Mouse (Mus musculus) naive thymus-derived CD4-positive, alpha-beta T cell, adult 2 months (primary cell): ENCODE data around the gene 6430548M08Rik.
A peak's percentile ranks its signal among the peaks of the same experiment; 100 is the strongest.

Source experiments
- DNase-seq: peaks from one replicate; pipeline ENCODE4 v3.0.0-alpha.2; 2011; ENCODE audit warnings: low read depth

The 6430548M08Rik gene

GRCm38 (mm10) chr8:120109149-120109548 lies 4.8 kb upstream of the 6430548M08Rik start:
- no peak for DNase-seq

DNA sequence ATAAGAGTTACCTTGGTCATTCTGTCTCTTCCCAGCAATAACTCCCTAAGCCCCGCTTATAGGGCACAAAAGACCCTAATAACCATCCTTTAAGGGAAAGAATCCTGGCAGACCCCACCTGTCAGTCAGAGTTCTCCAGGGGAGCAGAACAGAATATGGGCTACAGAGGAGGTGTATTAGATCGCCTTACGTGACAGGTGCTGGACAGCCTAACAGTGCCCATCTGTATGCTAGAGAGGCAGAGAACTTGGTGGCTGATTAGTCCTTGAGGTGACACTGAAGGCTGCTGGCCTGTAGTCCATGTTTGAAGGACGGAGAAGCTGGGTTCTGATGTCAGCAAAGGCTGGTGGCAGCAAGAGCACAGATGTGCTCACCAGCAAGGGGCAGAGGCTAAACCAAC lies 3.0 kb upstream of the 6430548M08Rik start:
- no peak for DNase-seq

DNA sequence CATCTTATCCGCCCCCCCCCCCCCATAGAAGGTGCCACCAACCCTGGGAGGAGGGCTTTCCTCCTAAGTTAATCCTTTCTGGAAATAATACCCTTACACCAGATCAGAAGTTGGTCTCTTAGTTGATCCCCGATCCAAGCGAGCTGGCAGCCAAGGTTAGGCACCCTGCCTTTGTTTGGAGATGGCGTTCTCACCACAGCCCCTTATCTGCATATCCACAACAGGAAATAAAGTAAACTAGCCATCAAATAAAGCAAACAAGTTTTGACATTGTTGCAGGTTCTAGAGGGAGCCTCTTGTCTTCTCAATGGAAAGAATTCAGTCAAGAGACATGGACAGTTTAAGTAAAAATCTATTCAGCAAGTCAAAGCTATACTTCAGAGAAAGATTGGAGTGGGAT lies 2.6 kb upstream of the 6430548M08Rik start:
- DNase-seq, result no peak

- peak; percentile 18 for DNase-seq
Measured at GRCm38 (mm10) chr8:120112535-120112934, 1.4 kb upstream of the 6430548M08Rik start.

DNA sequence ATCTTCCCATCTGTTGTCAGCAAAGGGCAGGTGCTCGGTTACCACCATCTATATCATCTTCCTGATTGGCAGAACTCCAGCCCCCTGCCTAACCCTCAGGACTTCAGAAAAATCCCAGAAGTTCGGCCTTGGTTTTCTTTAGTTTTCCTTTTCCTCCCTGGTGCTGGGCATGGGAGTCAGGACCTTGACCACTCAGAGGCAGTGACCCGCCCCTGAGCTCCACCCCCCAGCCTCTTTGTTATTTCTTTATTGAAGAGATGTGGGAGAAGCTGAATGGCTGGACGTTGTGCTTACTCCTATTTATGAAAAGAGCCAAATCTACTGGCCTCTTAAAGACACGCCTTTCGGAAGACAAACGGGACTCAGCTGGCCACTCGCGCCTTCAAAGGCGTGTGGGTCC lies 646 bp upstream of the 6430548M08Rik start:
- DNase-seq, result no peak

DNA sequence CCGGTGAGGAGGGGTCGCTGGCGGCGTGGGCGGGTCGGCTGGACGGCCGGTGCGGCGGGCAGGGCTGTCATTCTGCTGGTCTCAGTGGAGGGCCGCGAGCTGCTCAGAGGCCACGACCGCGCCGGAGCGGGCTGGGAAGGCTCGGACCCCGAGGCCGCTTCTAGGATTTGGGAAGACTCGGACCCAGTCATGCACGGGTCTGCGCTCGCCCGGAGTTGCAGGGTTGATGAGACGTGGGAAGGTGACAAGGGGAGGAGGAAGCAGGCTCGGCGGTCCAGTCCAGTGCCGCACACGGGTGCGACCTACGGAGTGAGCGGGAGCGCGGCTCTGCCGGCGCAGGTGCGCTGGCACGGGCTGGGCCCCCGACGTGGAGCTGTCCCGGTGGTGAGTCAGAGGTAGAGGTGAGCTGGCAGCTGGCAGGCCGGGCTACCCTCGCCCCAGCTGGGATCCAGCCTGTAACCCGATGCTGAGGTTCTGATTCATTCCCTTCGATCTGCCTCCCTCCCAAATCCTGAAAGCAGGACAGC lies 426 bp downstream of the 6430548M08Rik start:
- peak; percentile 55 for DNase-seq

DNA sequence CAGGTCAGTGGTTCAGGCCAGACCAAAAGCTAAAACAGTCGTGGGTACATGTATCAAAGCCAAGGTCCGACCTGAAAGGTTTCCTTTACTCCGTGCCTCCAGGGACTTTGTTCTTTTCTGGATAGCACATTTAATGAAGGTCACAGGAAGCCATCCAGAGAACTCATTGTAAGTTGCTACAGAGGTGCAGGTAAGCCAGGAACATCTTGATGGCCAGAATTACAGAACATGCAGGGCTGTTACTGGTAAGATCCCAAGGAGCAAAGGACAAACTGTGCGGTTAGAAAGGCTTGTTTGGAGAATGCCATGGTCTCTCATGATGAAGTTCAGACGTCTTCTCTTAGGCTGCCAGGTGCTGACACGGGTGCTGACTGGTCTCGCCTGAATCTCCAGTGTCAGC lies 2.6 kb downstream of the 6430548M08Rik start:
- DNase-seq, result no peak

DNA sequence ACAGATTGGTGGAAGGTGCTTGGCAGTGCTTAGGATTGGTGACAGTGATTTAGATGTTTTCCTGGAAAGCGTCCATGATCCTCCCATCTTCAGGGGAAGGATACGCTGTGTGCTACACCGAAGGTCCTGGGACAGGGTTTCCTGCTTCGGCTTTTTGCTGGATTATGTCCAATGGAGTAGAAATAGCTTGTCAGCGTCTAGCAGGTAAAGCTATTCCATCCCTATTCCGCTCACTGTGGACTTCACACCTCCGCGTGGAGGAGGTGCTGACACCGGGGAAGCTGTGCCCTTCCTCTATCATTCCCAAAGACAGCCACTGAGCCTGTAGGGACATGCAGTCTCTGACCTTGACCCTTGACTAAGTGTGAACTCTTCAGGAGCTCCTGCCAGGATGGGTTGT lies 4.2 kb downstream of the 6430548M08Rik start:
- DNase-seq, result no peak

DNA sequence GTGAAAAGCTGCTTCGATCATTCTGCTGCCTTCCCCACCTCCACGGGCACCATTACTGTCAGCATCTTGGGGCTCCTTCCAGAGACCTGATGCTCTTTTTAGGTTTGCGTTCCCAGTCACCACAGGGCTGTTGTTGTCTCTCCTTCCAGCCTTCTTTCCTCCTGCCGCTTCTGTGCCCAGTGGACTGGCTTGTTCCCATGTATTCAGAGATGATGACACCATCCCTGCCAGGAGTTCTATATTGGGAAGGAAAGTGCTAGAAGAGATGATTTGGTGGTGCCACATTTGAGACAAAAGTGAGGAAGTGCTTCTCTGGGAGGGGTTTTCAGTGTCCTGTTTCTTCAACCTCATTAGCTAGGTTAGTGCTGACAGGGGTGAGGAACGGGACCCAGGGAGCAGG lies 4.9 kb downstream of the 6430548M08Rik start:
- DNase-seq, result no peak

- DNase-seq, result no peak
Measured at GRCm38 (mm10) chr8:120119429-120119828, 5.5 kb downstream of the 6430548M08Rik start.

GRCm38 (mm10) chr8:120119931-120120330 lies 6.0 kb downstream of the 6430548M08Rik start:
- DNase-seq, result no peak

DNA sequence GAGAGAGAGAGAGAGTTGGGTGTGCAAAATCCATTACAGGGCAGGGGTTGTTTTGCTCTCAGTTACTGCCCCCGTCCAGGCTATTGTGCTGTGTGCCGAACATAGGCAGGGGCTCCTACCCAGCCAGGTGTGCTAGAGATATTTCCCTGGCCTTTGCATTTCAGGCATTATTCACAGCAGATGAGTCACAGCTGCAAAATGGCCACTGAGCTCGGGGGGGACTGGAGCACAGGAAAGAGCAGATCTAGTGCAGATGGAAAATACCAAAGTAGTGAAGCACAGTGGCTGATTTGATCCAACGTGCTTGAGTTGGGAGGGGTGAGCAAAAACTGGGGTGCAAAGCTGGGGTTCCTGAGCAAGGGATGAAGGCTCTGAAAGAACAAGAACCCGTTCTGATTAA lies 7.0 kb downstream of the 6430548M08Rik start:
- no peak for DNase-seq

GRCm38 (mm10) chr8:120124261-120124660 lies 10.3 kb downstream of the 6430548M08Rik start:
- DNase-seq, result no peak

DNA sequence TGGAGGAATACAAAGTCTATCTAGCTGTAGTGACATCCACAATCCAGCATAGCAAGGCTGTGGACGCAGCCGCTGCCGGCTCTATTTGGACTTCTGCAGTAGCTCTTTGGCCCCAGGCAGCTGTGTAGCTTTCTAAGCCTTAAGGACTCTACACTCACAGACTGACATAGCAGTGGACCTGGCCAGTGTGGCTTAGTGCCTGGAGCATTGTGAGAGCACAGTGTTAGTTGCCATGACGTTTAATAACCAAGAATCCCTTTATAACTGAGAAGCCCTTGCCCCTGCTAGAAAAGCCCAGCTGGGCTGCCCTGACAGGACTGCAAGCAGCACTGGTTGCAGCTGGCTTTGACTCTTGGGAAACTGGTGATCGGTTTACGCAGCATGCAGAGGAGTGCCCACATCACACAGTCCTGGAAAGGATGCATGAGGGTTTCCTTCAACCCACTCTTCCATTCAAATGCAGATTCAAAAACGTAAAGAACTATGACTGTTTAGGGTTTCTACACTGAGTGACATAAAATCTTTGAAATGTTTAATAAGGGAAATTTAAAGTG lies 11.0 kb downstream of the 6430548M08Rik start:
- no peak for DNase-seq

DNA sequence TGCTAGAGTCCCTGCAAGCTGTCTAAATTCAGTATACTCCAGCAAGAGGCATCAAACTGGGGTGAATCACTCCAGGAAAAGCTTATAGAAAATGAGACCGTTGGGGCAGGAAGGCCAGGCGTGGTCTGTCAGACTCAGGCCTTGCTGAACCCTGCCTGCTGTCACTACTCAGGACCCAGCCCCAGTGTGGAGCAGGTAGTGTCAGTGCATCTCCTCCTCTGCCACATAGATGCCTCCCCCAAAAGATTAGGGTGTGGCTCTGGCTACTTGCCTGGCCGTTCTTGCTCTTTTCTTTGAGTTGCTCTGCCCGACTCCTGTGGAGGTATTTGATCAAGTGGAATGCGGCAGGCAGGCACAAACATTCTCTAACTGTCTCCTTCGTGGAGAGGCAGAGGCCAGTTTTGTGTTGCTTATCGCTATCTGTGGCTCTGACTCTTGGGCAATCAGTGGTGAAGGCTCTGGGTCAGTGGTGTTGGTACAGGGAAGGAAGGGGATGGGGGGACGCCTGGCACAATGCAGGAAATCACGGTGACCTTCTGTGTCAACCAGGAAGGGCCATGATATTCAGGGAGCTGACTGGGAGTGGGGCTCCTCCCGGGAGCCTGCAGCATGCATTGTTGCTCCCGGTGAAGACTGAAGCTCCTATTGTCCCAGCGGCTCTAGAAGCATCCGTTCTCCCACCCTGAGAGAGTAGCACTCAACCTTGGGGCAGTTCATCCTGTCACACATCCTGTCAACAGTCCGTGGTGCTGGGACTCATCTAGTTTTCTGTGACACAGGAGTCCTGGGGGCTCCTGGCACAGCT lies 12.6 kb downstream of the 6430548M08Rik start:
- DNase-seq, result no peak

DNA sequence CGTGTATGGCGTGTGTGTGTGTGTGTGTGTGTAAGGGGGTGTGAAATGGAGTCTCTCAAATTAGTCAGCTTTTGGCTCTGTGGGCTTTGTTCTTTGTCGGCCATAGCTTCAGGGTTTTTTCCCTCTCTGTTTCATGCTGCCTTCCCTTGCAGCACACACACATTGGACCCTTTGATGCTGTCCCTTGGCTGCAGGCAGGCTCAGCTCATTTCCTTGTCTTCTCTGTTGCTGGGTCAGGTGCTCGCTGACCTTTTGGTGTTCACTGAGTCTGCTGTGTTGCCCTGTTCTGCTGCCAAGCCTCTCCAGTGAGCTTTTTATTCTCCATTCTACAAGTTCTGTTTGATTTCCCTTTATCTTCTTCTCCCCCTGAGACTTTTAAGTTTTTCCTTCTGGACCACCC lies 15.6 kb downstream of the 6430548M08Rik start:
- DNase-seq, result no peak

DNA sequence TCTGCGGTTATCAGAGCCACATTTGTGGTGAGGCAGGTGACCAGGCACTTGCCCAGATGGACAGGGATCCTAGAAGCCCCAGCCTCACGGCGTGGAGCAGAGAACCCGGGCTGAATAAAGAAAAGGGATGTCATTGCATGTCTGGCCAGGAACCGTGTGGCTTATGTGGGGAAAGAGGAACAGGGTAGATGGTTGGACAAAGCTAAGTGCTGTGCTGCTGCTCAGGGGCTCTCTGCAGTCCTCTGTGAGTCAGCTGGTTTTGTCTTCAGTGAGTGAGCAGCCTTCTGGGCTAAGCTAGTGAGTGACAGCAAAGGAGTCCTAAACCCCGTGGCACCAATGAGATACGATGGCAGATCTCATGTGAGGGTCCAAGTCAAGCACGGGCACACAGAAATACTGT lies 17.2 kb downstream of the 6430548M08Rik start:
- DNase-seq, result no peak

- no peak for DNase-seq
Measured at GRCm38 (mm10) chr8:120133169-120133568, 19.2 kb downstream of the 6430548M08Rik start.

DNA sequence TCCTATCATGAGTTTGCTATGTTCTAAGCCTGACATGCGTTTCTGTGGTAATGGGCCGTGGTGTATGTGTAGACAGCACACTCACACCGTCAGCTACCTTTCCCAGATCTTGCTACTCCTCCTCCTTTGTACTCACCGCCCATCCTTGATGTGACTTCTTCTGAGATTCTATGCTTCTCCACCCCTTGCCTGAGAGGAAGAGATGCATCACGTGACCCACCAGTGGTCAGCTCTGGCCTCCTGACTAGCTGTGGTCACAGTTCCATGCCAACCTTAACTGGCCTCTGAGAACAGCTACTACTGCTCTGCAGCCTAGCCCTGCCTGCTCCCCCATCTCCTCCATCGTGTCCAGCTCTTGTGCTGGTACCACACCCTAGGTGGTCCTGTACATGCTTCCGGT lies 21.7 kb downstream of the 6430548M08Rik start:
- DNase-seq, result no peak

GRCm38 (mm10) chr8:120136618-120137017 lies 22.7 kb downstream of the 6430548M08Rik start:
- DNase-seq, result no peak

- DNase-seq, result no peak
Measured at GRCm38 (mm10) chr8:120138958-120139357, 25.0 kb downstream of the 6430548M08Rik start.

- DNase-seq, result no peak
Measured at GRCm38 (mm10) chr8:120140769-120141168, 26.8 kb downstream of the 6430548M08Rik start.

- DNase-seq, result no peak
Measured at GRCm38 (mm10) chr8:120143911-120144651, 30.1 kb downstream of the 6430548M08Rik start.
